Mouse (Mus musculus) frontal cortex, postnatal 25 days (tissue): ENCODE measurements around the gene Timm13.
A peak's percentile ranks its signal among the peaks of the same experiment; 100 is the strongest.

Experiments
- DNase-seq, 2 experiments: peaks; one replicate each; pipeline ENCODE4 v3.0.0; 2022; ENCODE audit warnings: low spot score in 2 of 2

Gene Timm13

GRCm38 (mm10) chr10:80932700-80933420, 32.1 kb upstream of the Timm13 start:
- DNase-seq = no peak

- DNase-seq = no peak
These were observed 31.4 kb upstream of the Timm13 start for GRCm38 (mm10) chr10:80932206-80932605.

- no peak for DNase-seq
These were observed 30.9 kb upstream of the Timm13 start for GRCm38 (mm10) chr10:80931695-80932094.

- no peak for DNase-seq
These were observed 30.4 kb upstream of the Timm13 start for GRCm38 (mm10) chr10:80931153-80931671.

GRCm38 (mm10) chr10:80930361-80931152, 29.8 kb upstream of the Timm13 start:
- DNase-seq = peak in 1 of 2 experiments; percentile 48

- DNase-seq = peak; percentile 97 to 98
These were observed 28.8 kb upstream of the Timm13 start, which contains the start of gene Gadd45b for GRCm38 (mm10) chr10:80929299-80930226. Gene Gadd45b (plus strand): TSS chr10:80930073.

- DNase-seq = peak; percentile 90
These were observed 28.0 kb upstream of the Timm13 start for GRCm38 (mm10) chr10:80928586-80929298.

GRCm38 (mm10) chr10:80925472-80925871, 24.7 kb upstream of the Timm13 start:
- DNase-seq = no peak

GRCm38 (mm10) chr10:80921923-80922322, 21.2 kb upstream of the Timm13 start:
- DNase-seq = no peak

GRCm38 (mm10) chr10:80917779-80918434, 17.1 kb upstream of the Timm13 start, which contains the start of gene Lmnb2:
Gene Lmnb2 (minus strand): TSS chr10:80918245.
- DNase-seq = peak; percentile 65 to 67

- no peak for DNase-seq
These were observed 16.6 kb upstream of the Timm13 start for GRCm38 (mm10) chr10:80917336-80917778.

- DNase-seq = no peak
These were observed 15.0 kb upstream of the Timm13 start for GRCm38 (mm10) chr10:80915736-80916135.

- no peak for DNase-seq
These were observed 14.5 kb upstream of the Timm13 start for GRCm38 (mm10) chr10:80915260-80915659.

GRCm38 (mm10) chr10:80914253-80914656, 13.5 kb upstream of the Timm13 start:
- no peak for DNase-seq

- DNase-seq = no peak
These were observed 12.7 kb upstream of the Timm13 start for GRCm38 (mm10) chr10:80913364-80914011.

- no peak for DNase-seq
These were observed 11.1 kb upstream of the Timm13 start for GRCm38 (mm10) chr10:80911891-80912290.

GRCm38 (mm10) chr10:80911354-80911753, 10.6 kb upstream of the Timm13 start:
- no peak for DNase-seq

GRCm38 (mm10) chr10:80909375-80910162, 8.8 kb upstream of the Timm13 start:
- DNase-seq = no peak

- no peak for DNase-seq
These were observed 3.9 kb upstream of the Timm13 start for GRCm38 (mm10) chr10:80904709-80905108.
